Mouse (Mus musculus) E14TG2a.4 (cell line): ENCODE measurements around the gene Cyth4.

ENCODE experiments used
- CTCF ChIP-seq: conservative IDR thresholded peaks from 2 replicates; pipeline ENCODE4 v1.5.1; 2014; ENCODE audit warnings: low read length
- NANOG ChIP-seq: IDR thresholded peaks from 2 replicates; pipeline ENCODE4 v1.6.1; 2014; ENCODE audit warnings: borderline replicate concordance, low read length, mixed read lengths

GRCm38 (mm10) chr15:78626285-78626684, 29.4 kb downstream of the Cyth4 start:
- no peak for TF ChIP-seq CTCF
- no peak for TF ChIP-seq NANOG
